Mouse (Mus musculus): ENCODE results near the gene Bmpr2. TPM values are rescaled to one million over a fixed set of nuclear protein-coding genes. Genes with fewer than 3 reads are reported as not detected.
A peak's percentile ranks its signal among the peaks of the same experiment; 100 is the strongest.

Gene Bmpr2
- total RNA-seq, 1 experiment from 2014 or later, result 19.0 TPM

GRCm38 (mm10) chr1:59892777-59893176 lies 129.6 kb downstream of the Bmpr2 start:
- ATAC-seq (replicated peaks; ENCODE audit: low read depth, poor library complexity, severe bottlenecking), result no peak

- ATAC-seq (replicated peaks; ENCODE audit: low read depth, poor library complexity, severe bottlenecking), result 0 out of 2 replicates have a peak, but pooled peaks have one; percentile 34
These were observed 130.8 kb downstream of the Bmpr2 start for GRCm38 (mm10) chr1:59894025-59894424.

- peak; percentile 95 for ATAC-seq (replicated peaks; ENCODE audit: low read depth, poor library complexity, severe bottlenecking)
These were observed 132.3 kb downstream of the Bmpr2 start for GRCm38 (mm10) chr1:59895456-59895855.

DNA sequence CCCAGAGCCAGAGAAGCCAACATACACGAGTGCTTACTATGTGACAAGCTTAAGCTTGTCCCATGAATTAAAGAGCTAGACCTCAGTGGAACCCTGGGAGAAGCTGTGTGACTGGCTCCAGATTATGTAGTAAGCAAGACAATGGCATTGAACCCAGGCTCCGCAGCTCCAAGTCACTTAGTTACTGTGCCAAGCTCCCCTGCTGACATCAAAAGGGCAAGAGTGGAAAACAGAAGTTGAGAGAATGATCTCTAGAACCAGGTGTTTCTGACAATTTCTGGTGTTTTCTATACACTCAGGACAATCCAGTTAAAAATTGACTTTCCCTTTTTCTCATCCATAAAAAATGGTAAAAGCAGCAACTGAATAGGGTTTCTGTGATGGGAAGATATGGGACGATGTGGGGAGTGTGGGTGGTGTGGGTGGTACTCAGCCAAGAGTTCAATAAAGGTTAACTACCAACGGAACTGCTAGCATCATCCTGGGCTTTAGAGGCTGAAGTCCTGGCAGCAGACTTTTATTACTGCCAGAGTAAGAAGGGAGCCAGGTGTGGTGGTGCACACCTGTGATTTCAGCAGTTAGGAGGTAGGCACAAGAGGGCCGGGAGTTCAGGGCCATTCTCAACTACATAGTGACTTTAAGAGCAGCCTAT lies 134.1 kb downstream of the Bmpr2 start:
- ATAC-seq (replicated peaks; ENCODE audit: low read depth, poor library complexity, severe bottlenecking), result no peak

GRCm38 (mm10) chr1:59899679-59900078 lies 136.5 kb downstream of the Bmpr2 start:
- no peak for ATAC-seq (replicated peaks; ENCODE audit: low read depth, poor library complexity, severe bottlenecking)

- ATAC-seq (replicated peaks; ENCODE audit: low read depth, poor library complexity, severe bottlenecking), result no peak
These were observed 138.1 kb downstream of the Bmpr2 start for GRCm38 (mm10) chr1:59901082-59901876.

DNA sequence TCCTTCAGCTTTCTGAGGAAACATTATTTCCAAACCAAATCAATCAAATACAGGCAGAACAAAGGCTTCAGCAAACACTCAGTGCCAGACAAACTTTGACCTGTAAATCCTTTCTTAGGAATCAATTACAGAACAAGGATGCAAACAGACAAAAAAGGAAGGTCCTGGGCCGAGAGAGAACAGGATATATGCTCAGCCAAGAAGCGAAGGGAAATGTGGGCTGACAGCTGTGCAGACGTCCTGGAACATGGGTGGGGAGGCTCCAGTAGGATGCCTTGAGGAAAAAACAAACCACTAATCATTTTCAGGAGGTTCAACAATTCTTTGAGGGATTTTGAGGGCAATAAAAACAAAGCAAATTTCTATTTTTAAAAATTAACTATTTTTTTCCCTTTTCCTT lies 139.4 kb downstream of the Bmpr2 start:
- ATAC-seq (replicated peaks; ENCODE audit: low read depth, poor library complexity, severe bottlenecking), result no peak

DNA sequence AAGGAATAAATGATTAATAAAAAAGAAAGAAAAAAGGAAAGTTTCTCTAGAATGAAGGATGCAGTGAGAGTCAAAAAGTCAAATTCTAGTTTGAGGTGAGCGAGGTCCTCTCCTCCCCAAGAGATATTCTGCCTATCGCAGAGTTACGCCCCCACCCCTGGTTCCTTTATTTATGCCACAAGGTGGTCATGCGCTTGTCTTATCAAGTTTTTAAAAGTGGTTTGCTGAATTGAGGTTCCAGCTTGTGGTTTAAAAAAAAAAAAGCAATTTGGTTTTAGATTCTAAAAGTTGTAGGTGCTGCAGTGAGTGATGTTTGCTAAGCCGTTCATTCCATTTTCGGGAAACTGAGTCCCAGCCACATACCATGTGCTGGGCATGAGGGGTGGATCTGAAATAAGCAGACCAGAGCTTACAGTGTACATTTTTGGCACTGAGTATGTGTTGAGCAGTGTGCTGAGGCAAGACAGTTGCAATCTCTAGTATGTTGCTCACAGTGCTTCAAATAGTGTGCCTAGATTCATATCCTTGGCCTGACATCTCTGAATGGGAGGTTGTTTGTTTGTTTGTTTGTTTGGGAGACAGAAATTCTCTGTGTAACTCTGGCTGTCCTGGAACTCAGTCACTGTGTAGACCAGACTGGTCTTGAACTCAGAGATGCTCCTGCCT lies 141.6 kb downstream of the Bmpr2 start:
- ATAC-seq (replicated peaks; ENCODE audit: low read depth, poor library complexity, severe bottlenecking), result peak; percentile 67

- no peak for ATAC-seq (replicated peaks; ENCODE audit: low read depth, poor library complexity, severe bottlenecking)
These were observed 142.7 kb downstream of the Bmpr2 start for GRCm38 (mm10) chr1:59905916-59906315.

DNA sequence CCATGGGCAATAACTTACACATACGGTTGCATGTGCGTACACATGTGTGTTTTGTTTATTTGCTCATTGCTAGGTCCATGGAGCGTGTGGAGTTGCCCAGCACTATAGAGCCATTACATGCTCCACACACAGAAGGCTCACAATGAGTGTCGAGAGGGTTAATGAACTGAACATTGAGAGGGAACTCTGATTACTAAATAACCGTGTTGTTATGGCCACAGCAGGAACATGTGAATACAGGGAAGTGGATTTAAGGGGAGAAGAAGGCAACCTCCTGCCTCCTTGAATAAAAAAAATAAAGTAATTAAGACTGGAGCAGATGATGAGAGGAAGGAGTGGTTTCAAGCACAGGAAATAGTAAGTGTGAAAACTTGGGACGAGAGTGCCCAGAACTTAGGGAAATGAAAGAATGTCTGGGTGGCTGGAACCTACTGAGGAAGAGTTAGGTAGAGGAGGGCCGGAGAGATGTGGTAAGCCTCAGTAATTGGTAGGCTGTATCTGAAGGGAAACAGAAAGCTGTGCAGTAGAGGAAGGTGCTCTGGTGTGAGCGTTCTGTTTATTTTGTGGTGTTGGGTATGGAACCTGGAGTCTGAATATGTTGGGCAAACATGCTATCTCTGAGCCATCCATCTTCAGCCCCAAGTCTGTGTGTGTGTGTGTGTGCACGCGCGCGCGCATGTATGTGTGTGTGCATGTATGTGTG lies 143.8 kb downstream of the Bmpr2 start:
- ATAC-seq (replicated peaks; ENCODE audit: low read depth, poor library complexity, severe bottlenecking), result peak; percentile 74

DNA sequence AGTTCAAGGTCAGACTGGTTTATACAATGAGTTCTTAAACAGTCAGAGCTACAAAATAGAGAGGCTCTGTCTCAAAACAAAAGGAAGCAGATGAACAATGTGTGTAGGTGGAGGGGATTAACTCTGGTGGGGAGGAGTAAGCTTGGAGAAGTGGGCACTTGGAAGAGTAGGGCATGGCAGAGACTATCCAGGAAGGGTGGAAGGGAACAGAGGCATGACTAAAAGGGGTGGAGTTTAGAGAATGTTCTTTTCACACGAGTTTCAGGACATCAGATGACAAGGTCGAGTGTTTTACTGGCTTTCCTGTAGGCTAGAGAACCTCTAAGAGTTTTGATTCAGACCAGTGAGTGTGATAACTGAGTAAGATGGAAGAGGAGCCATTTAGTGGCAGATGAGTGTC lies 144.5 kb downstream of the Bmpr2 start:
- ATAC-seq (replicated peaks; ENCODE audit: low read depth, poor library complexity, severe bottlenecking), result no peak

DNA sequence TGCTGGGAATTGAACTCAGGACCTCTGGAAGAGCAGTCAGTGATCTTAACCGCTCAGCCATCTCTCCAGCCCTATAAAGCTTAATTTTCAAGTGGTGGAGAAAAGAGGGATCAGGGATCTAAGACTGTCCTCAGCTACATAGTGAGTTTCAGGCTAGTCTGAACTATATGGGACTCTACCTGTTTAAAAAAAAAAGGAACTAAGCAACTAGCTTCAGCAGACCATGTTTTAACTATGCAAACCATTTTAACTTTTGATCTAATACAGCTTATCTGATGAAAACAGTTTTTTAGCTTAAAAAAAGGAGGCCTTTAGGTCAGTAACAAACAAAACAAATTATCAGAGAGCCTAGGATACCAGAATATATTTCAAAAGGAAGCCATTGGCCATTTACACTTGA lies 147.7 kb downstream of the Bmpr2 start:
- ATAC-seq (replicated peaks; ENCODE audit: low read depth, poor library complexity, severe bottlenecking), result no peak

- ATAC-seq (replicated peaks; ENCODE audit: low read depth, poor library complexity, severe bottlenecking), result peak; percentile 93
These were observed 149.4 kb downstream of the Bmpr2 start, which contains the start of gene Fam117b for GRCm38 (mm10) chr1:59912413-59913157. Gene Fam117b, plus strand, starts transcription at chr1:59913006.

DNA sequence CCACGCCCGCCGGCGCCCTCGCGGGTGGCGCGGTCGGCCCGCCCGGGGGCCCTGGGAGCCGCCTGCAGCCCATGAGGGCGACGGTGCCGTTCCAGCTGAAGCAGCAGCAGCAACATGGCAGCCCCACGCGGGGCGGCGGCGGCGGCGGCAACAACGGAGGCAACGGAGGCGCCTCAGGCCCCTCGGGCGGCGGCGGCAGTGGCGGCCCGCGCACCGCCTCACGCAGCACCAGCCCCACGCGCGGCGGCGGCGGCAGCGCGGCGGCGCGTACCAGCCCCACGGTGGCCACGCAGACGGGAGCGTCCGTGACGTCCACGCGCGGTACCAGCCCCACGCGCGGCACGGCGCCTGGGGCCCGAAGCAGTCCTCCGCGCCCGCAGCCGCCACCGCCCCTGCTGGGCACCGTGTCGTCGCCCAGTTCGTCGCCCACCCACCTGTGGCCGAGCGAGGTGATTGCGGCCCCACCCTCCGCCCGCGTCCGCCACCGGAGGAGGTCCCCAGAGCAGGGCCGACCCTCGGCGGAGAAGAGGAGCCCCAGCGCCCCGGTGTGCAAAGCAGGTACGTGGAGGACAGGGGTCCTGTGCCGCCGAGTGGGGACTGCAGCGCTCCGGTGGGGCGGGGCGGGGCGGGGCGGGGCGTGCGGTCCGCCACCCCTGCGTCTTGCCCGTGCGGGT lies 150.1 kb downstream of the Bmpr2 start:
- ATAC-seq (replicated peaks; ENCODE audit: low read depth, poor library complexity, severe bottlenecking), result no peak

GRCm38 (mm10) chr1:59913869-59914225 lies 150.6 kb downstream of the Bmpr2 start:
- ATAC-seq (replicated peaks; ENCODE audit: low read depth, poor library complexity, severe bottlenecking), result peak; percentile 33

DNA sequence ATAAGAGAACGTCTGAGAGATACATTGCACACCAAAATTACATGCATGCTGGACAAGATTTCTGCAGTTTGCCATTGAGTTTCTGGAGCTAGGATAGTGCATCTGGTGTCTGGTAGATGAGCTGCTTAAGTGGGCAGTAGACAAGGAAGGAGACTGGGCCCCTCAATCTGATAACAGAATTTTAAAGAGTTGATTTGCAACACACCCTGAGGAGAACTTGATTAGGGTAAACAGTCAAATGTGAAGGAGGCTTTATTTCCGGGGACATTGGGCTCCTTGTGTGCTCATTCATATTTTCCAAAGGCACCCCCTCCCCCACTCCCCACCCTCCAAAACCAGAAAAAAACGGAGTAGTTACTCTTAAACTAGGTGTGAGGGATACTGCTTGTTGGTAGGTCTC lies 151.6 kb downstream of the Bmpr2 start:
- ATAC-seq (replicated peaks; ENCODE audit: low read depth, poor library complexity, severe bottlenecking), result no peak

DNA sequence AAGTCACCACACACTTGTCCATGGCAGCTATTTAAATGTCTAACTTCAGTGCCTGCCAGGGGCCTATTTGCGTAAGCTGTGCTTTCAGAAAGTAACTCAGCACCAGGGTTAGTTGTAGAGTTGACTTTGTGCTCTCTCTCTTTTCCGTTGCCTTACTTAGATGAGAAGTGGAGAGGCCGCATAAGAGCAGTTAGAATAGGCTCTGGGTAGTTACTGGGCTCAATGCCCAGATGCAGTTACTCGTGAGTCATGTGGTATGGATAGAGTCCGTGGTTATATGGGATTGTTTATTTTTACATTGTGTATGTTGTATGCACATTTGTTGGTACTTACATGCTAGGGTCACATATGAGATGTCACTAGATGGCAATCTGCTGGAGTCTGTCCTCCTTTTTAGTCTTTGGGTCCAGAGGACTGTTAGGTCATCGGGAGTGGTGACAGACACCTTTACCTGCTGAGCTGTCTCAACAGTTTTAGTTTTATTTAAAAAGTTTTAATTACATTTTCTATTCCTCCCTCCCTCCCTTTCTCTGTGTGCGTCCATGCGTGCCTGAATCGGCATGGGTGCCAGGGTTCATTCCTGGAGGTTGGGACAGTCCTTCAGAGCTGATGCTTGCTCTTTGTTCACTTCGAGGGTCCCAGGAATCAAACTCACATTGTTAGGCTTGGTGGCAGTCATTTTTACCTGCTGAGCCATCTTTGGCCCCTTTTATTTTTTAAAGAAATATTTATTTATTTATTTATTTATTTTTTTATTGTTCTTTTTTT lies 152.8 kb downstream of the Bmpr2 start:
- ATAC-seq (replicated peaks; ENCODE audit: low read depth, poor library complexity, severe bottlenecking), result no peak; the same call in 1 of the 2 replicates

- peak; percentile 30; the same call in 1 of the 2 replicates for ATAC-seq (replicated peaks; ENCODE audit: low read depth, poor library complexity, severe bottlenecking)
These were observed 154.2 kb downstream of the Bmpr2 start for GRCm38 (mm10) chr1:59917401-59917800.

All from common myeloid progenitor, adult 5-6 weeks (primary cell).